Mouse (Mus musculus): Measurements from ENCODE around the gene Olfr1294.

The Olfr1294 gene

DNA sequence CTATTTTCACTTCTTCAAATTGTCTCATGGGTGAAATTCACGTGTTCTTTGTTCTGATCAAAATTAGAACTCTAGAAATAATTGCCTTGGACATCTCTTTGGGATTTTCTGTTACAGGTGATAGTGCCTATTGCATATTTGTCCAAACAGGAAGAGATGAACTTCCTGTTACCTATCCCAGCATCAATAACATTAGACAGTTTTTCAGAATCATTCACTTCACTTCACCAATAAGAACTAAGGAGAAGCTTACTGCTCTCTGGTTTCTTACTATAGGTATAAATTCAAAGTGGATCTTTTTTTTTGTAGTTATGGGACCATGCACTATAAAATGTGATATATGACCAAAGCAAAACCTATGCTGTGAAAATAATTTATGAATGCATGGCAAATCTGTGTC, at the start of gene Olfr1294:
Gene Olfr1294 (minus strand): TSS at position 101 of the 400 bp plus-strand sequence.
- DNase-seq = no peak

DNA sequence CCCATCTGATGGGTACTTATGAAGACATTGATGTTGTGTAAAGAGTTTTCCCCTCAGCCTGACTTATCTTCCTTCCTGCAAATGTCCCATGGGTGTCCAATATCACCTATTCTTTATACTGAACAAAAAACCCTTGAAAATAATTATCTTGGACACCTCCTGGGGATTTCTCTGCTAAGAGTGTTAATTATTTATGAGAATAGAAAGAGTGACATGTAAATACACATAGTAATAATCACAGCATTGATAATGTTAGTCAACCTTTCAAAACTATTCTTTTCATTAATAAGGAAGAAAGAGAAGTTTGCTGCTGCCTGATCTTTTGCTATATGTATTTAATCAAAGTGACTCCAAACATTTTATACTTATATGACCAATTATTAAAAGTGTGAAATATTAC, 29.5 kb upstream of the Olfr1294 start, which contains the start of gene Olfr1295:
Gene Olfr1295 (minus strand): TSS at position 101 of the 400 bp plus-strand sequence.
- DNase-seq = no peak

DNA sequence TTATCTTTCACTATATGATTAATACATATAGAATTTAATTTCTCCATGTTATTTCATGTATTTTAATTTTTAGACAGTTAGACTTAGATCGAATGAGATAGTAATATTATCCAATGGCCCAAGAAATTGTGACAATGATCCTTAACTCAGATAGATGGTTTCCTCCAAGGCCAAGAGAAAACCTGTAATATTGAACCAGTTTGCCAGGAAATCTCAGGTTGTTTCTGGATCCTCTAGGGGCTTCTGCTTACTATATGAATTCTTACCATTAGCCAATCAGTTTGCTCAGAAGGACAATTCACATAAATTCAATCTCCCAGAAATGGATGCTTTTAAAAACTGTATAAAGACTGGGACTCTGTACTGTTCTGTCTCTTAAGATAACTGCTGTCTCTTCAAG, 15.2 kb downstream of the Olfr1294 start, which contains the start of gene Olfr1293-ps:
Gene Olfr1293-ps (plus strand): TSS at position 301 of the 400 bp plus-strand sequence.
- no peak for DNase-seq

DNA sequence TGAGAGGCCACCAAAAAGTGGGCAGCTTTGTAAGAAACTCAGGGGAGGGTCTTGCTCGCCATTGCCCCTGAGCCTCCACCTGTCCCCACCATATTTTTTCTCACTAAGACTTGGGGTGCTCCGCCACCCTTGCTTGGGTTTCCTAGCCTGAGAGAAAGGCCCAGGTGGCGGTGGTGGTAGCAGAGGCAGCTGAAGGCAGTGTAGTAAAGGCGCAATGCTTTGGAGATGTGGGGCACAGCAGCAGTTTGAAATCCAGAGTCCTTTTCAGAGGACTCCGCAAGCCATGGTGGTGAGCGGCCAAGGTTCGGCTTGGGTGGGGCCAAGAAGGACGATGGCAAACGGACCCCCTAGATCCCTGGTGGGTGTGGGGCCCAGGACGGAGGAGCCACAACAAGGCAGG, 22.6 kb downstream of the Olfr1294 start:
- DNase-seq = no peak

DNA sequence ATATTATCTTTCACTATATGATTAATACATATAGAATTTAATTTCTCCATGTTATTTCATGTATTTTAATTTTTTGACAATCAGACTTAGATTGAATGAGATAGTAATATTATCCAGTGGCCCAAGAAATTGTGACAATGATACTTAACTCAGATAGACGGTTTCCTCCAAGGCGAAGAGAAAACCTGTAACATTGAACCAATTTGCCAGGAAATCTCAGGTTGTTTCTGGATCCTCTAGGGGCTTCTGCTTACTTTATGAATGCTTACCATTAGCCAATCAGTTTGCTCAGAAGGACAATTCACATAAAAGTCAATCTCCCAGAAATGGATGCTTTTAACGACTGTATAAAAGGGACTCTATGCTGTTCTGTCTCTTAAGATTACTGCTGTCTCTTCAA, 43.2 kb downstream of the Olfr1294 start, which contains the start of gene Olfr1291-ps1:
Gene Olfr1291-ps1 (plus strand): TSS at position 301 of the 400 bp plus-strand sequence.
- DNase-seq = no peak

DNA sequence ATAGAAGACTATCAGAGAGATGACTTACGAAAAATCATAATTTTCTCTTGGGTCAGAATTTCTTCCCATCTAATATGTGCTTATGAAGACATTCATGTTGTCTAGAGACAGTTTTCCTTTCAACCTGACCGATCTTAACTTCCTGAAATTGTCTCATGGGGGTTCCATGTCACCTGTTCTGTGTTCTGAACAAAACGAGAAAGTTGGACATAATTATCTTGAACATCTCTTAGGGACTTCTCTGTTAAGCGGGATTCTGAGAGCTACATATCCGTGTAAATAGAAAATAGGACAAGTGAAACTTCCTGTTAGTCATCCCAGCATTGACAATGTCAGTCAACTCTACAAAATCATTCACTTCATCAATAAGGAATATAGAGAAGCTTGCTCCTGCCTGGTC, 46.4 kb downstream of the Olfr1294 start, which contains the start of gene Olfr1290:
Gene Olfr1290 (minus strand): TSS at position 101 of the 400 bp plus-strand sequence.
- DNase-seq = no peak

Data from kidney, adult 8-10 months (tissue).